Mouse (Mus musculus): ENCODE data around the gene Espnl.

The Espnl gene

GRCm38 (mm10) chr1:91321760-91322438, at the start of gene Espnl:
Gene Espnl, plus strand, starts transcription at chr1:91322075.
- no peak for DNase-seq (ENCODE audit: low spot score in 2 of 2)

GRCm38 (mm10) chr1:91272260-91272659, 49.6 kb upstream of the Espnl start:
- DNase-seq (ENCODE audit: low spot score in 2 of 2) = no peak

- DNase-seq (ENCODE audit: low spot score in 2 of 2) = no peak
Observed at GRCm38 (mm10) chr1:91276581-91276980, 45.3 kb upstream of the Espnl start.

- DNase-seq (ENCODE audit: low spot score in 2 of 2) = no peak
Observed at GRCm38 (mm10) chr1:91277480-91277879, 44.4 kb upstream of the Espnl start.

GRCm38 (mm10) chr1:91278410-91279119, 43.3 kb upstream of the Espnl start:
- DNase-seq (ENCODE audit: low spot score in 2 of 2) = no peak

GRCm38 (mm10) chr1:91279126-91279525, 42.7 kb upstream of the Espnl start:
- DNase-seq (ENCODE audit: low spot score in 2 of 2) = no peak

GRCm38 (mm10) chr1:91282582-91282981, 39.3 kb upstream of the Espnl start:
- no peak for DNase-seq (ENCODE audit: low spot score in 2 of 2)

GRCm38 (mm10) chr1:91289375-91289774, 32.5 kb upstream of the Espnl start:
- DNase-seq (ENCODE audit: low spot score in 2 of 2) = no peak

- no peak for DNase-seq (ENCODE audit: low spot score in 2 of 2)
Observed at GRCm38 (mm10) chr1:91292101-91292825, 29.6 kb upstream of the Espnl start.

- no peak for DNase-seq (ENCODE audit: low spot score in 2 of 2)
Observed at GRCm38 (mm10) chr1:91295544-91295943, 26.3 kb upstream of the Espnl start.

- peak; percentile 92 to 94 for DNase-seq (ENCODE audit: low spot score in 2 of 2)
Observed at GRCm38 (mm10) chr1:91297799-91298744, 23.8 kb upstream of the Espnl start, which contains the start of gene Scly. Gene Scly, plus strand, starts transcription at chr1:91298338.

- DNase-seq (ENCODE audit: low spot score in 2 of 2) = no peak
Observed at GRCm38 (mm10) chr1:91299026-91299706, 22.7 kb upstream of the Espnl start.

GRCm38 (mm10) chr1:91299707-91300426, 22.0 kb upstream of the Espnl start:
- DNase-seq (ENCODE audit: low spot score in 2 of 2) = no peak

- no peak for DNase-seq (ENCODE audit: low spot score in 2 of 2)
Observed at GRCm38 (mm10) chr1:91301206-91301920, 20.5 kb upstream of the Espnl start.

- DNase-seq (ENCODE audit: low spot score in 2 of 2) = no peak
Observed at GRCm38 (mm10) chr1:91302021-91302420, 19.9 kb upstream of the Espnl start.

GRCm38 (mm10) chr1:91304621-91305020, 17.3 kb upstream of the Espnl start:
- no peak for DNase-seq (ENCODE audit: low spot score in 2 of 2)

- no peak for DNase-seq (ENCODE audit: low spot score in 2 of 2)
Observed at GRCm38 (mm10) chr1:91309366-91310085, 12.3 kb upstream of the Espnl start.

GRCm38 (mm10) chr1:91312273-91312672, 9.6 kb upstream of the Espnl start:
- no peak for DNase-seq (ENCODE audit: low spot score in 2 of 2)

- no peak for DNase-seq (ENCODE audit: low spot score in 2 of 2)
Observed at GRCm38 (mm10) chr1:91313251-91313650, 8.6 kb upstream of the Espnl start.

Measured in natural killer cell, adult 2 months (primary cell).